Mouse (Mus musculus) liver, adult 2 months (tissue): ENCODE data around the gene Gm49318.

ENCODE experiments used
- CTCF ChIP-seq: fragments of 200-500 bp; IDR thresholded peaks from 2 replicates; pipeline ENCODE4 v1.5.1; 2011; ENCODE audit warnings: low read depth, low read length, control low read depth
- POLR2A ChIP-seq: fragments of 200-500 bp; IDR thresholded peaks from 2 replicates; pipeline ENCODE4 v1.6.1; 2011; ENCODE audit warnings: low read length, control low read depth; ENCODE audit not compliant: insufficient read depth; ENCODE audit errors: extremely low read depth

DNA sequence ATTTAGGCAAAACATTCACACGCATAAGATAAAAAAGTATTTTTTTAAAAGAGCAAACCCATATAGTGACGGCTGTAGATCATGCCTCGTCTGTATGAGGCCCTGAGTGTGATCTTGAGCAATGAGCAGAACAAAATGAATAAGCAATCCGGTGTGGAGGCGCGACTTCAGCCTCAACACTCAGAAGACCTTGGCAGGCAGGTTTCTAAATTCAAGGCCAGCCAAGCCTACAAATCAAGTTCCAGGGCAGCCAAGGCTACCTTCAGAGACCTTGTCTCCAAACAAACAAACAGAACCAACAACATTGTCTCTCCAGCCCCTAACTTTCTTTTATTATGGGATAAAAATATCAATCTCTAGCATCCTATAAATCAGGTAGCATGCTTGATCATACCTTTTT, 70.8 kb downstream of the Gm49318 start:
- TF ChIP-seq CTCF (no peak), POLR2A (no peak)
